Mouse (Mus musculus): ENCODE results near the gene Cct3. TPM values are rescaled to one million over a fixed set of nuclear protein-coding genes. Genes with fewer than 3 reads are reported as not detected.
"Not testable (repeated sequence)": the region's sequence is repeated elsewhere in the genome, so short reads cannot be mapped to it uniquely, and the experiment has no call there.

Cct3 gene
- total RNA-seq (2021), result 100 to 1,000 TPM; 177 to 190 TPM
- long read RNA-seq, experiment 1, transcript Cct3-201 (14 exons, 1,977 nt), result major isoform, 197 of 204 reads
- long read RNA-seq, experiment 1, partial matches to known transcripts, result 3 of 204 reads
- long read RNA-seq, experiment 1, other reads (novel, unspliced or antisense), result 2 of 204 reads
- long read RNA-seq, experiment 2, transcript Cct3-201 (14 exons, 1,977 nt), result major isoform, 195 of 203 reads
- long read RNA-seq, experiment 2, partial matches to known transcripts, result 4 of 203 reads
- long read RNA-seq, experiment 2, other reads (novel, unspliced or antisense), result 3 of 203 reads

DNA sequence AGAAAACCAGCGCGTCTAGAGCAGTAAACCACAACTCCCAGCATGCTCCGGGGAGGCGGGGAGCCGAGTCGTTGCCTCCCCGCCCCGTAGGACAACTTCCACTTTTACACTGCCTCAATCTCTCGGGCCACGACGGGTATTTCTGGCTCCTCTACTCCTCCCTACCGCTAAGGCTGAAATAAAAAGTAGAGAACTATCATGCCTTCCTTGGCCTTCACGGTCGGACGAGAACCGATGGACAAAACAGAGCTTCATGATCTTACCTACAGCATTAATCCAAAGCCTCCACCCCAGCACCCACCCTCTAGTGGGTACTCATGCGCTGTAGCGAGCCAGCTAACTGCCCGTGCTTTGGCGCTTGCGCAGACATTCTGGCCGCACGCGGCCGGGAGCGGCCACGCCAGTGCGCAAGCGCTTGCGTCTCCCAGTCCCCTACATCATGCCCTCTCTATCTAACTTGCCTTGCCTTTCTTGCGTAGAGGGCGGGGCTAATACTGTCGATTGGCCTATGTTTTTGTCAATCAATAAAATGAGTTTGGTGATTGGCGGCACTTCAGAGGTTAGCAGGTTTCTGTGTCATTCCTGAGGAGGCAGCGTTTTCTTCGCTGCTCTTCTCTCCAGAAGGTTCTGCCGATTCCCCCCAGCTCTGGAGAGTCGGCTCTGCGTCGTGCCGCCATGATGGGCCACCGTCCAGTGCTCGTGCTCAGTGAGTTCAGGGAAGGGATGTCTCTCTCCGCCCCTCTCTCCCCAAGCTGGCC is at the start of gene Cct3, which contains the start of gene Tsacc:
Gene Cct3, plus strand, starts transcription at position 556 of the 758 bp plus-strand sequence.
Gene Tsacc, minus strand, starts transcription at position 439 of the 758 bp plus-strand sequence.
- peak; percentile 94 for DNase-seq

- DNase-seq, result no peak
These were observed 49.2 kb upstream of the Cct3 start for GRCm38 (mm10) chr3:88247666-88248065.

DNA sequence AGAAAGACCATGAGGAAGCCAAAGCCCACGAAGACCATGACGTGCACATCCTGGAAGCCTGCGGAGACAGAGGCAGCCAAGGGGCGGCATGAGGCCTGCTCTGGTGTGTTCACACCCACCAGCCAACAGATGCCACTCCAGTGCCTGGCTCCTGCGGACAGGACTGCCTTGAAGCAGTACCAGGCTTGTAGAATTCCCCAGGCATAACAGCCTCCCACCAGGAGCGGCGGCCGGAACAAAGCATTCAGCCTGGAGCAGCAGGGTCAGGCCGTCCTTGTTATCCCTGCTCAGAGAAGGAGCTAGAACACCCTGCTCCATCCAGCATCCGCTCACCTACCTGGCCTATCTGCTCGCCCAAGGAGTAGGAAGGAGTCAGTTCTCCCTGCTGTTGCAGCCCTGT is 48.5 kb upstream of the Cct3 start:
- no peak for DNase-seq

DNA sequence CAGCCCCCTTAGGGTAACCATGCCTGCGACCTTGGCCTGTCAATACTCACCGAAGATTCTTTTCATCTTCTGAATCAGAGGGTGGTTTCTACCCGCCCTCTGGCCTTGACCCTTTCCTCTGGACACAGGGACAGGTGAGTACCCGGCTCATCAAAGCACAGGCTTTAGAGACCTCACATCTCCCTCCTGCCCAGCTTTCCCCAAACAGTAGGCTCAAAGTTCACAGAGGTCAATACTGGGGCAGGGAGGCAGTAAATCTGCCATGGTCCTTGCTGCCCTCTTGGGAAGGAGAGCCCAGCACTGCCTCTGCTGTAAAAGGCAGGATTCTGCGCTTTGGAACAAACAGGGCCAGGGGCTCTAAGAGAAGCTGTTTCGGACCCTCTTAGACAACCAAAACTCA is 44.2 kb upstream of the Cct3 start:
- DNase-seq, result no peak

- no peak for DNase-seq
These were observed 42.5 kb upstream of the Cct3 start, which contains the start of gene Rhbg for GRCm38 (mm10) chr3:88254268-88254926. Gene Rhbg, minus strand, starts transcription at chr3:88254709.

DNA sequence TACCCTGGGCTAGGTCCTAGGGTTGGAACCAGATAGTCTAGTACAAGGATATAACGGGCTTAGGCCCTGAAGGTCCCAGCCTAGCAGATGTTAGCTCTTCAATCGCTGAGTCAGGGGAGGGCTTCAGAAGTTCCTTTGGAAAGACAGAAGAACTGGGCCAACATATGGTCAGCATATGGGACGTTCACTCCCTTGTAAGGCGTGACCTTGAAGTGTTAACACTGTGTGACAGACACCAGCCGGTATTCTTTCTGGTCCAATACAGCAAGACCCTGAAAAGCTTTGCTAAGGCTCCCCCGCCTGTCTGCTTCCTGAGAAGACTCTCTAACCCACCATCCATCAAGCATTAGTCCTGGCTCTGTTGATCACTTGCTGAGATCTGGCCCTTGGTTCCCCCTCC is 41.0 kb upstream of the Cct3 start:
- no peak for DNase-seq

DNA sequence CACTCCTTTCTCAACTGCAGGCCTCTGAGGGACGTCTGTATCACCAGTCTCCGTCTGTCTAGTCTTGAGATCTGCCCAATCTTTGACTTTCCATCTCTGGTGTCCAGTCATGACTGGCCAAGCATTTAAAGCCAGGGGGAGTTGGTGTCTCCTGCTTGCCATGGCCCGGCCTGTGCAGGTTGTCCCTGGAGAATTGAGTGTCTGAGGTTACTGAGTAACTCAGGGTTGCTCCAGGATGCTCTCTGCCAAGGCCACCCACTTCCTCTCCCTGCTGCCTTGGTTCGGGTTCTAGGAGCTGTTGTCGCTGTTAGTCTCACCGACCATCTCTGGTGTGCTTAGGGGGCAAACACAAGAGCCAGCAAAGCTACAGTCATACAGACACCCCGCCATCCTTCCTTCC is 40.5 kb upstream of the Cct3 start:
- no peak for DNase-seq

- DNase-seq, result no peak
These were observed 34.6 kb upstream of the Cct3 start for GRCm38 (mm10) chr3:88262346-88262745.

DNA sequence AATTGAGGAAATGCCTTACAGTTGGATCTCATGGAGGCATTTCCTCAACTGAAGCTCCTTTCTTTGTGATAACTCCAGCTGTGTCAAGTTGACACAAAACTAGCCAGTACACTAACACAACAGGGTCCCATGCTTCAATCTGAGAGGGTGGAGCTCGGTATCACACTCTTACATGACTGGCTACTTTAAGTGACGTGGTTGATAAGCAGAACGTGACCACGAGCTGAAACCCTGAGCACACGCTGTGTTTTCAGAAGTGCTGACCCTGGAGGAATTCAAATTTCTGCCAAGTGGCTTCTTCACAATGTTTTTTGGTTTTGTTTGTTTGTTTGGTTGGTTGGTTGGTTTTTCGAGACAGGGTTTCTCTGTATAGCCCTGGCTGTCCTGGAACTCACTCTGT is 28.9 kb upstream of the Cct3 start:
- DNase-seq, result not testable (repeated sequence)

DNA sequence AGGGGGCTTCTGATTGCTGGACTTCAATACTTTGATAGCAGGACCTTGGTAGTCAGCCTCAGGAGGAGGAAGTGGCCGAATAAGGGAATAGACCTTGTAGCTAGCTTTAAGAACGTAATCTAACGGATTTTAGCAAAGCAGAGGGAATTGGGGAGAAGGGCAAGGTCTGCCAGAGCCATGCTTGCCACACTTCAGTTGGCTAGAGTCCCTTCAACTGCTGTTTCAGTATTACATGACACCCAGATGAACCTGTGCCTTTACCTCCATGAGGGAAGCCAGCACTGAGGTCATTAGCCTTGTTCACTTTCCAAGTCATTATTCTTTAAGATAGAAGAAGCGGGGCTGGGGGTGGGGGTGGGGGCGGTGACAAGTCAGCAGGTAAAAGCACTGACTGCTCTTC is 27.9 kb upstream of the Cct3 start:
- no peak for DNase-seq

DNA sequence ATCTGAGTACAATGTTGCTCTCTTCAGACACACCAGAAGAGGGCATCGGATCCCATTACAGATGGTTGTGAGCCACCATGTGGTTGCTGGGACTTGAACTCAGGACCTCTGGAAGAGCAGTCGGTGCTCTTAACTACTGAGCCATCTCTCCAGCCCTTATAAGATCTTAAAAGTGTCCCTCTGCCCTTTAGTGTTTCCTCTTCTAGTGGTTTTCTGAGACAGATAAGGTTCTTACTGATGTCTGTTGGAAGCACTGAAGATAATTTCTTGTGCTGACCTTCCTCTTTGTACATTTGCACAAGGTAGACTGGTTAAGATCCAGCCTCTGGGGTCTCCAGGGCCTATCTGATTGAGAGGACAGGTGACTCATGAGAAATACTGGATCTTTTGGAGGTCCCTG is 25.6 kb upstream of the Cct3 start:
- DNase-seq, result not testable (repeated sequence)

DNA sequence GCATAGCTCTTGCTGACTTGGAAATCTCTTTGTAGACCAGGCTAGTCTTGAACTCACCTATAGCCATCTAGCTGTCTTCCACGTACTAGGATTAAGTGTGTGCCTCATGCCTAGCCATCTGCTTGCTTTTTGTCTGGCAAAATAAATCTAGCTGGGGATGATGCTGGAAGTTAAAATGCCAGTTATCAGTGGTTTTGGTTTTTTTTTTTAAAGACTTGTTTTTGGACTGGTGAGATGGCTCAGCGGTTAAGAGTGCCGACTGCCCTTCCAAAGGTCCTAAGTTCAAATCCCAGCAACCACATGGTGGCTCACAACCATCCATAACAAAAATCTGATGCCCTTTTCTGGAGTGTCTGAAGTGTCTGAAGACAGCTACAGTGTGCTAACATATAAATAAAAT is 25.1 kb upstream of the Cct3 start:
- DNase-seq, result no peak

DNA sequence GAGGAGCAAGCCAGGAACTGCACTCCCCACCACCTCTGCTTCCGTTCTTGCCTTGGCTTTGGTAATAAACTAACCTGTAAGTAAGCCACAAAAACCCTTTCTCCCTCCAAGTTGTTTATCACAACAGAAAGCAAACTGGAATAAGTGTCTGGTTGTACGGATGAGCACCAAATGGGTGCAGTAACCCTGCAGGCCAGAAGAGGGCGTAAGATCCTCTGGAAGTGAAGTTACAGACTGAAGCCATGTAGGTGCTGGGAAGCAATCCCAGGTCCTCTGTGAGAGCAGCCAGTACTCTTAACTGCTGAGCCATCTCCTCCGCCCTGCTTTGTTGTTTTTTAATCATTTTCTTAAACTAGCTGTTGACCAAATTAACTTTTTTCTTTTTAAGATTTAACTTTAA is 22.9 kb upstream of the Cct3 start:
- no peak for DNase-seq

GRCm38 (mm10) chr3:88276121-88276520 is 20.8 kb upstream of the Cct3 start:
- DNase-seq, result no peak

DNA sequence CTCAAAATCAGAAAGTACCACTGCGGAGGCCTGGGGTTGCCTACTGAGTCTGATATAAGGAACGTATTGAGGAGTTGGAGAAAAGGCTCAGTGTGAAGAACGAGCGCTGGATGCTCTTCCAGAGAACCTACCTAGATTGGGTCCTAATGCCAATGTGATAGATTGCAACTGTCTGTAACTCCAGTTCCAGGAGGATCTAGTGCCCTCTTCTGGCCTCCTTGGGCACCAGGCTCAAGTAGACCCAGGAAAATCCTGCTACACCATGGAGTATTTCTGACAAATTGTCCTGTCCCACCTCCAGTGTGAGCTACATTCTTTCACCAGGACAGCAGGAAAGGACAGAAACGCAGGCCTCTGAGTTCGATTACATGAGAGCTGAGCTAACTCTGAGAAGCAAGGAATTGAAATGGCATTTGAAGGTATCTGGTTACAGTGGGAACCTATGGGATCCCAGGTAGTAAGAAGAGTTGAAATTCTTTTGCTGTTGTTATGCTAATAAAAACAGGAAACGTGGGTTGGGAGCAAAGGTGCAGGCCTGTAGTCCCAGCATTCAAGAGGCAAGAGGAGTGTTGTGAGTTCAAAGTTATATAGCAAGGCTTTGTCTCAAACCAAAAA is 20.3 kb upstream of the Cct3 start:
- no peak for DNase-seq

- no peak for DNase-seq
These were observed 16.9 kb upstream of the Cct3 start for GRCm38 (mm10) chr3:88280035-88280434.

DNA sequence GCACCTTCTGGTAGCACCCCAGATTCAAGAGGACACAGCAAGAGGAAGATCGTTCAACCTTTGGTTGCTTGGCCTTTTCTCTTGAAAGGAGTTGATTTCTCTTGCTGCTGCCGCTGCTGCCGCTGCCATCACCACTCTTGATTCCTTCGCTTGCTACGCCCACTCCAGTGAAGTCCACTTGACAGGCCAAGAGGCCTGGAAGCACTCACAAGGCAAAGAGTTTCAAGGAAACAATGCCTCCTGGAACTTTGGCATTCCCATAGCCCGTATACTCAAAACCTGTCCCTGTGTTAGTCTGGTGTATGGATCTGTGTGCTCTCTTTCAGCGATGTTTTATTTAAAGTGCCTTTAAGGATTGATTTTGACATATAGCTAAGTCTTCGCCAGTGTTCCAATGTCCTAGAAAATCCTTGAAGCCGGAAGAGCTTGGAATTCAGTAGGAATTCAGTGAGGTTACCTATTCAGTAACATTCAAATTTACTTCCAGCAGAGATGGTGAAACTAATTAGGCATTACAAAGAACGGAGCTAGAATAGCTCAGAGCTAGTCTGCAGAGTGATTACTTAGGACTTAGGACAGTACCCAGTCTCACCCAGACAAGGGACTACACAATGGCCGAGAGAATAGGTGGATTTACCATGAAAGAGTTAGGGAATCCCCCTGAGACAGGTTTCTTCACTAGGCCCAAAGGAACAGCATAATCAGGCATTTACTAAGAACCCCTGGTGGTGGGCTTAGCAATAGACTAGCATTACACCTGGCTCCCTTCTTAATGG is 15.6 kb upstream of the Cct3 start:
- not testable (repeated sequence) for DNase-seq

DNA sequence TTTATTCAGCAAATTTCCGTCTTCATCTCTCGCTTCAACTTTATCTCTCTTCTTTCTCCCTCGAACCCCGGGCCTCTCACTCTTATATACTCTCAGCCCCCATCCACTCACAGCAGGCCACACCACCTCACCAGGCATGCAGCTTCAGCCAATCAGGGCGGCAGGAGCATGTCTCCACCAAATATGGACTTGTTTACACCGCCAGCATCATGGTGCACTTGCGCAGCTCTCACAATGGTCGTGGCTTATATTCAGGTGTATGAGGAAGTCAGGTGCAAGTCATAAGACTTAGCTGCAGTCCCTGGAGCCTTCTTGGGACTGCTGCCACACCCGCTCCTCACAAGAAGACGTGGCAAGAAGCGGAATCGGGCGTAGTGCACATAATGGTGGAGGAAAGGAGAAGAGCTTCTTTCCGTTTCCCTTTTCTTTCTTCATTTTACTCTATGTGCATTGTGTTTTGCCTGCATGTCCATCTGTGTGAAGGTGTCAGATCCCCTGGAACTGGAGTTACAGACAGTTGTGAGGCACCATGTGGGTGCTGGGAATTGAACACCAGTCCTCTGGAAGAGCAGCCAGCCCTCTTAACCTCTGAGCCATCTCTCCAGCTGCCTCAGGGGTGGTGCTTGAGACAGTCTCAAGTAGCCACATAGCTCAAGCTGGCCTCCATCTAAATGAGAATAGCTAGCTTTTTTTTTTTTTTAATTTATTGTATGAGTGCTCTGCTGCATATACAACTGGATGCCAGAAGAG is 11.9 kb upstream of the Cct3 start:
- not testable (repeated sequence) for DNase-seq

- DNase-seq, result not testable (repeated sequence)
These were observed 11.4 kb upstream of the Cct3 start for GRCm38 (mm10) chr3:88285565-88285895.

GRCm38 (mm10) chr3:88287110-88287509 is 9.8 kb upstream of the Cct3 start, which contains the start of gene Gm38392:
Gene Gm38392, minus strand, starts transcription at chr3:88287210.
- DNase-seq, result no peak

- DNase-seq, result not testable (repeated sequence)
These were observed 8.7 kb upstream of the Cct3 start for GRCm38 (mm10) chr3:88288133-88288713.

Measured in gastrocnemius, postnatal 10 days (tissue).